Mouse (Mus musculus): Measurements from ENCODE around the gene Myoz1. TPM values are rescaled to one million over a fixed set of nuclear protein-coding genes. Genes with fewer than 3 reads are reported as not detected.
"Not testable (repeated sequence)": the region's sequence is repeated elsewhere in the genome, so short reads cannot be mapped to it uniquely, and the experiment has no call there.

Myoz1 gene
- not detected for total RNA-seq (2021)

GRCm38 (mm10) chr14:20656361-20656760 is at the start of gene Myoz1:
Myoz1 (minus strand) TSS chr14:20656540.
- no peak for DNase-seq (ENCODE audit: low spot score in 2 of 2)
- intact Hi-C loops (cut with DNase I), result no loop called here

GRCm38 (mm10) chr14:20703461-20703860 is 47.1 kb upstream of the Myoz1 start:
- intact Hi-C loops (cut with DNase I); DNase-seq (ENCODE audit: low spot score in 2 of 2): not testable (repeated sequence)

GRCm38 (mm10) chr14:20702741-20703381 is 46.5 kb upstream of the Myoz1 start, which contains the start of gene Chchd1:
Chchd1 (plus strand) TSS chr14:20703006.
- peak; percentile 92 to 94 for DNase-seq (ENCODE audit: low spot score in 2 of 2)
- intact Hi-C loops (cut with DNase I), result no loop called here

GRCm38 (mm10) chr14:20702096-20702740 is 45.9 kb upstream of the Myoz1 start:
- no peak for DNase-seq (ENCODE audit: low spot score in 2 of 2)
- intact Hi-C loops (cut with DNase I), result no loop called here

GRCm38 (mm10) chr14:20701554-20701953 is 45.2 kb upstream of the Myoz1 start:
- intact Hi-C loops (cut with DNase I), result no loop called here
- no peak for DNase-seq (ENCODE audit: low spot score in 2 of 2)

- intact Hi-C loops (cut with DNase I), result no loop called here
- no peak for DNase-seq (ENCODE audit: low spot score in 2 of 2)
Observed at GRCm38 (mm10) chr14:20700362-20700761, 44.0 kb upstream of the Myoz1 start.

GRCm38 (mm10) chr14:20698515-20698914 is 42.2 kb upstream of the Myoz1 start:
- intact Hi-C loops (cut with DNase I), result no loop called here
- no peak for DNase-seq (ENCODE audit: low spot score in 2 of 2)

GRCm38 (mm10) chr14:20696986-20697385 is 40.6 kb upstream of the Myoz1 start:
- intact Hi-C loops (cut with DNase I), result no loop called here
- peak in 1 of 2 experiments; percentile 32 for DNase-seq (ENCODE audit: low spot score in 2 of 2)

GRCm38 (mm10) chr14:20695761-20696520 is 39.6 kb upstream of the Myoz1 start:
- intact Hi-C loops (cut with DNase I), result no loop called here
- DNase-seq (ENCODE audit: low spot score in 2 of 2), result no peak

- DNase-seq (ENCODE audit: low spot score in 2 of 2), result peak; percentile 81 to 87
- intact Hi-C loops (cut with DNase I), result no loop called here
Observed at GRCm38 (mm10) chr14:20694884-20695760, 38.8 kb upstream of the Myoz1 start, which contains the start of gene Fut11. Fut11 (plus strand) TSS chr14:20694968.

GRCm38 (mm10) chr14:20694185-20694883 is 38.0 kb upstream of the Myoz1 start:
- intact Hi-C loops (cut with DNase I), result no loop called here
- peak; percentile 22 to 25 for DNase-seq (ENCODE audit: low spot score in 2 of 2)

- no peak for DNase-seq (ENCODE audit: low spot score in 2 of 2)
- intact Hi-C loops (cut with DNase I), result no loop called here
Observed at GRCm38 (mm10) chr14:20693589-20694101, 37.3 kb upstream of the Myoz1 start.

GRCm38 (mm10) chr14:20691772-20692171 is 35.4 kb upstream of the Myoz1 start:
- intact Hi-C loops (cut with DNase I), result no loop called here
- DNase-seq (ENCODE audit: low spot score in 2 of 2), result no peak

GRCm38 (mm10) chr14:20689009-20689408 is 32.7 kb upstream of the Myoz1 start:
- no peak for DNase-seq (ENCODE audit: low spot score in 2 of 2)
- intact Hi-C loops (cut with DNase I), result no loop called here

- peak in 1 of 2 experiments; percentile 13 for DNase-seq (ENCODE audit: low spot score in 2 of 2)
Observed at GRCm38 (mm10) chr14:20686576-20686975, 30.2 kb upstream of the Myoz1 start.

GRCm38 (mm10) chr14:20682498-20682897 is 26.2 kb upstream of the Myoz1 start:
- intact Hi-C loops (cut with DNase I), result no loop called here
- DNase-seq (ENCODE audit: low spot score in 2 of 2), result no peak

More at GRCm38 (mm10) chr14:20686576-20686975, 30.2 kb upstream of the Myoz1 start:
- intact Hi-C loops (cut with DNase I), result no loop called here

GRCm38 (mm10) chr14:20681742-20682141 is 25.4 kb upstream of the Myoz1 start:
- no peak for DNase-seq (ENCODE audit: low spot score in 2 of 2)
- intact Hi-C loops (cut with DNase I), result no loop called here

- intact Hi-C loops (cut with DNase I), result no loop called here
- DNase-seq (ENCODE audit: low spot score in 2 of 2), result no peak
Observed at GRCm38 (mm10) chr14:20677906-20678305, 21.6 kb upstream of the Myoz1 start.
